8 mouse cellular contexts compared by ENCODE assay signal in the genomic region with DNA sequence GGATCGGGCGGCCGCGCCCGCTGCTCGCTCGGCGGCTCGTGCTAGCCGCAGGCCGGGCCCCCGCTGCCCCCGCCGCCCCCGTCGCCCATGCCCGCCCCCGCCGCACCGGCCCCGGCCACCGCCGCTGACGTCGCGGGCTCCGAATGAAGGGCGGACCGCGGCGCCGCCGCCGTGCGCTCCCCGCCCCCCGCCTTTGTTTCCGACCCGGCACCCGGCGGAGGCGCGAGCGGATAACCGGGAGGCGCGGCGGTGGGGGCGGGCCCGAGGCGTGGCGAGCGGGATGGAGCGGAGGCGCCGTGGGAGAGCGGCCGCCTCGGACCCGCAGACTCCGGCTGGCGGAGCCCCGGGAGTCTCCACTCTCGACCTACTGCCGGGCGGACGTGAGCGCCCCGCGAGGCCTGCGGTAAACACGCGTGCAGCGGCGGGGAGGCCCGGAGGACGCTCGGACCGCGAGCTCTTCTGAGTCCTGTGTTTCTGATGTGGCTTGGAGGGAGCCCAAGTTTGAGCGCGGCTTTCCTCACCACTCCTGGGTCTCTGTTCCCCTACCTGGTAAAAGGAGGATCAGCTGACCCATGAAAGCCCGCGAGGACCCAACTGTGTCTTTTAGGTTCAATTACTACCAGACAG. TPM values are rescaled to one million over a fixed set of nuclear protein-coding genes. Genes with fewer than 3 reads are reported as not detected.
DNase-seq lines count a peak whose midpoint lies in the region; ATAC-seq lines count a peak whose summit lies in the region.

A gene (minus strand): TSS at position 200 of the 627 bp plus-strand sequence.

- no peaks in the 10 kb centered on the region for H3K27me3 ChIP-seq in embryonic facial prominence, embryonic 14.5 days (replicated peaks; ENCODE audit: control insufficient read depth, insufficient read depth, low read length)
- no peaks in the 10 kb centered on the region for H3K27me3 ChIP-seq in heart, embryonic 10.5 days (ENCODE audit: insufficient read depth, poor library complexity, severe bottlenecking)
- H3K27me3 ChIP-seq in kidney, embryonic 14.5 days (ENCODE audit: control insufficient read depth, insufficient read depth, low read length) = no peaks in the 10 kb centered on the region
- H3K27me3 ChIP-seq in liver, embryonic 13.5 days = peaks cover 57% of the 10 kb centered on the region

- peak within 1 kb of the TSS; percentile 97 for H3K27ac ChIP-seq in embryonic facial prominence, embryonic 14.5 days (replicated peaks; ENCODE audit: low read depth, low read length)
- peak within 1 kb of the TSS; percentile 99 for H3K27ac ChIP-seq in heart, embryonic 10.5 days
- H3K27ac ChIP-seq in kidney, embryonic 14.5 days (ENCODE audit: low read depth, low read length) = peak within 1 kb of the TSS; percentile 96
- H3K27ac ChIP-seq in liver, embryonic 13.5 days = peak within 1 kb of the TSS; percentile 75

- peak; percentile 55 for ATAC-seq in embryonic facial prominence, embryonic 14.5 days (ENCODE audit: low read depth)
- ATAC-seq in kidney, embryonic 14.5 days (ENCODE audit: low FRiP score, low TSS enrichment) = peak; percentile 69
- 0 out of 2 replicates have a peak, but pooled peaks have one; percentile 22 for ATAC-seq in liver, embryonic 13.5 days (ENCODE audit: low read depth)

- peak within 1 kb of the TSS; percentile 66 for H3K4me2 ChIP-seq in embryonic facial prominence, embryonic 14.5 days (ENCODE audit: low read depth, low read length)
- H3K4me2 ChIP-seq in kidney, embryonic 14.5 days (replicated peaks; ENCODE audit: low read depth, low read length) = peak within 1 kb of the TSS; percentile 59
- peak within 1 kb of the TSS; percentile 95 for H3K4me2 ChIP-seq in liver, embryonic 13.5 days

- under 1% methylated on average over 23 of the region's 84 CpGs for WGBS in embryonic facial prominence, embryonic 14.5 days
- WGBS in heart, embryonic 10.5 days = under 1% methylated on average over 79 of the region's 84 CpGs
- WGBS in kidney, embryonic 14.5 days = under 1% methylated on average over 69 of the region's 84 CpGs
- 1% methylated on average over 82 of the region's 84 CpGs for WGBS in liver, embryonic 13.5 days (ENCODE audit: insufficient replicate concordance)

- peak within 1 kb of the TSS; percentile 78 for H3K4me3 ChIP-seq in embryonic facial prominence, embryonic 14.5 days (ENCODE audit: low read depth, low read length)
- peak within 1 kb of the TSS; percentile 87 for H3K4me3 ChIP-seq in heart, embryonic 10.5 days
- peak within 1 kb of the TSS; percentile 81 for H3K4me3 ChIP-seq in kidney, embryonic 14.5 days (ENCODE audit: low read length)
- peak within 1 kb of the TSS; percentile 74 for H3K4me3 ChIP-seq in liver, embryonic 13.5 days (replicated peaks)

- H3K4me1 ChIP-seq in embryonic facial prominence, embryonic 14.5 days (ENCODE audit: control insufficient read depth, insufficient read depth, low read length) = peaks cover 26% of the 10 kb centered on the region
- peaks cover 67% of the 10 kb centered on the region for H3K4me1 ChIP-seq in heart, embryonic 10.5 days
- H3K4me1 ChIP-seq in kidney, embryonic 14.5 days (ENCODE audit: control insufficient read depth, insufficient read depth, low read length) = peaks cover 24% of the 10 kb centered on the region; the same call in 1 of the 2 replicates
- H3K4me1 ChIP-seq in liver, embryonic 13.5 days (replicated peaks) = peaks cover 78% of the 10 kb centered on the region

- no peaks in the 10 kb centered on the region for H3K9me3 ChIP-seq in embryonic facial prominence, embryonic 14.5 days (ENCODE audit: control insufficient read depth, low read length)
- H3K9me3 ChIP-seq in heart, embryonic 10.5 days = no peaks in the 10 kb centered on the region
- H3K9me3 ChIP-seq in kidney, embryonic 14.5 days (ENCODE audit: control insufficient read depth, low read length) = no peaks in the 10 kb centered on the region
- H3K9me3 ChIP-seq in liver, embryonic 13.5 days (replicated peaks) = no peaks in the 10 kb centered on the region

- peak; percentile 63 for DNase-seq in 416B (ENCODE audit: low read depth)
- peak; percentile 85 for DNase-seq in adrenal gland, adult 2 months
- peak; percentile 69 for DNase-seq in embryonic facial prominence, embryonic 14.5 days (ENCODE audit: low spot score)
- peak; percentile 83 for DNase-seq in heart, embryonic 10.5 days (ENCODE audit: low spot score)
- peak; percentile 48 for DNase-seq in liver, embryonic 13.5 days
- DNase-seq in neural tube, embryonic 10.5 days (ENCODE audit: extremely low spot score, low spot score) = peak; percentile 78
- peak; percentile 85 for DNase-seq in testis, postnatal 10 days (ENCODE audit: low spot score)

- peak within 1 kb of the TSS; percentile 93 for H3K9ac ChIP-seq in embryonic facial prominence, embryonic 14.5 days (ENCODE audit: low read depth, low read length)
- H3K9ac ChIP-seq in kidney, embryonic 14.5 days (ENCODE audit: low read depth, low read length) = peak within 1 kb of the TSS; percentile 96
- peak within 1 kb of the TSS; percentile 77 for H3K9ac ChIP-seq in liver, embryonic 13.5 days

- peaks cover 19% of the 10 kb centered on the region; the same call in 1 of the 2 replicates for H3K36me3 ChIP-seq in embryonic facial prominence, embryonic 14.5 days (ENCODE audit: control insufficient read depth, insufficient read depth, low read length)
- peaks cover 24% of the 10 kb centered on the region for H3K36me3 ChIP-seq in heart, embryonic 10.5 days
- peaks cover 18% of the 10 kb centered on the region; the same call in 1 of the 2 replicates for H3K36me3 ChIP-seq in kidney, embryonic 14.5 days (ENCODE audit: control insufficient read depth, insufficient read depth, low read length)
- H3K36me3 ChIP-seq in liver, embryonic 13.5 days = 0 out of 2 replicates have a peak, but pooled peaks cover 7% of the 10 kb centered on the region

RNA-seq across cellular contexts. Expression of the gene that starts here (rescaled TPM):
- total RNA-seq in adrenal gland, adult 2 months (2021) = 10 to 100 TPM; 12.9 to 24.7 TPM
- 13.8 and 14.0 TPM in 2 replicates for polyA plus RNA-seq in adrenal gland, adult 2 months (2012; rRNA removed)
- polyA plus RNA-seq in embryonic facial prominence, embryonic 14.5 days (2014; fragmentation: Nextera tagmentation; extraction: Ambion mirVana) = 40.5 and 43.2 TPM in 2 replicates
- 75.1 and 88.2 TPM in 2 replicates for polyA plus RNA-seq in heart, embryonic 10.5 days (2016; fragmentation: Nextera tagmentation; extraction: Ambion mirVana)
- polyA plus RNA-seq in kidney, embryonic 14.5 days (2014; fragmentation: Nextera tagmentation; extraction: Ambion mirVana) = 39.3 and 48.0 TPM in 2 replicates
- 6.9 and 7.8 TPM in 2 replicates for polyA plus RNA-seq in liver, embryonic 13.5 days (2015; fragmentation: Nextera tagmentation; extraction: Ambion mirVana)

Comparison
In these comparisons a context has a peak if more than half of its experiments do, and no peak if none do; other contexts are left out.
1. Peak in every context shown above with its lines: DNase-seq, ATAC-seq, H3K4me3 ChIP-seq and H3K27ac ChIP-seq.